Mouse (Mus musculus): ENCODE data around the gene Snca. TPM values are rescaled to one million over a fixed set of nuclear protein-coding genes. Genes with fewer than 3 reads are reported as not detected.
"Not testable (repeated sequence)": the region's sequence is repeated elsewhere in the genome, so short reads cannot be mapped to it uniquely, and the experiment has no call there.

Gene Snca
- total RNA-seq, 2 experiments from 2014 or later = 520 to 575 TPM

- DNase-seq = no peak
These were observed 112.1 kb downstream of the Snca start for GRCm38 (mm10) chr6:60717566-60717965.

- DNase-seq = no peak
These were observed 119.6 kb downstream of the Snca start for GRCm38 (mm10) chr6:60709997-60710471.

- DNase-seq = no peak
These were observed 131.6 kb downstream of the Snca start for GRCm38 (mm10) chr6:60698072-60698471.

GRCm38 (mm10) chr6:60687048-60687447, 142.6 kb downstream of the Snca start:
- DNase-seq = not testable (repeated sequence)

GRCm38 (mm10) chr6:60682233-60682632, 147.4 kb downstream of the Snca start:
- DNase-seq = no peak

Other genes starting within 250 kb of the Snca start
- gene Mmrn1, start 95.1 kb upstream of the Snca start, total RNA-seq (2021) = not detected